Mouse (Mus musculus): Measurements from ENCODE around the gene Wrap73. TPM values are rescaled to one million over a fixed set of nuclear protein-coding genes. Genes with fewer than 3 reads are reported as not detected.

Wrap73 gene
- polyA plus RNA-seq, 1 experiment = 69.3 TPM

- 89% methylated on average over 5 of the region's 5 CpGs for WGBS
- Histone ChIP-seq H3K4me1 (replicated peaks; ENCODE audit: control insufficient read depth, insufficient read depth, low read length) (no peaks in the 10 kb centered on the region), H3K36me3 (ENCODE audit: control insufficient read depth, insufficient read depth, low read length) (no peaks in the 10 kb centered on the region), H3K4me3 (ENCODE audit: control insufficient read depth, insufficient read depth, low read length) (no peak overlapping the region), H3K27ac (ENCODE audit: control insufficient read depth, insufficient read depth, low read length) (no peak overlapping the region), H3K27me3 (ENCODE audit: control insufficient read depth, insufficient read depth, low read length) (no peaks in the 10 kb centered on the region)
- TF ChIP-seq CTCF (IDR thresholded peaks at IDR 0.05; ENCODE audit: borderline replicate concordance, control insufficient read depth, extremely low read depth, insufficient read depth, low read length, poor library complexity) = no peak
- TF ChIP-seq POLR2A (IDR thresholded peaks at IDR 0.05; ENCODE audit: control insufficient read depth, extremely low read depth, insufficient read depth, low read length, poor library complexity) = no peak
- DNase-seq = no peak
Measured at GRCm38 (mm10) chr4:154185001-154185400, 42.8 kb downstream of the Wrap73 start.

- no peaks in the 10 kb centered on the region for H3K27me3 ChIP-seq (ENCODE audit: control insufficient read depth, insufficient read depth, low read length)
- no peak overlapping the region for H3K4me3 ChIP-seq (ENCODE audit: control insufficient read depth, insufficient read depth, low read length)
- 89% methylated on average over 11 of the region's 11 CpGs for WGBS
- H3K27ac ChIP-seq (ENCODE audit: control insufficient read depth, insufficient read depth, low read length) = no peak overlapping the region
- no peak for DNase-seq
- no peak for TF ChIP-seq POLR2A (IDR thresholded peaks at IDR 0.05; ENCODE audit: control insufficient read depth, extremely low read depth, insufficient read depth, low read length, poor library complexity)
- TF ChIP-seq CTCF (IDR thresholded peaks at IDR 0.05; ENCODE audit: borderline replicate concordance, control insufficient read depth, extremely low read depth, insufficient read depth, low read length, poor library complexity) = no peak
- no peaks in the 10 kb centered on the region for H3K36me3 ChIP-seq (ENCODE audit: control insufficient read depth, insufficient read depth, low read length)
- no peaks in the 10 kb centered on the region for H3K4me1 ChIP-seq (replicated peaks; ENCODE audit: control insufficient read depth, insufficient read depth, low read length)
Measured at GRCm38 (mm10) chr4:154186002-154186537, 43.9 kb downstream of the Wrap73 start.

GRCm38 (mm10) chr4:154188948-154189347 lies 46.8 kb downstream of the Wrap73 start:
- no peak for DNase-seq
- no peak for TF ChIP-seq POLR2A (IDR thresholded peaks at IDR 0.05; ENCODE audit: control insufficient read depth, extremely low read depth, insufficient read depth, low read length, poor library complexity)
- no peak for TF ChIP-seq CTCF (IDR thresholded peaks at IDR 0.05; ENCODE audit: borderline replicate concordance, control insufficient read depth, extremely low read depth, insufficient read depth, low read length, poor library complexity)
- 9% methylated on average over 8 of the region's 8 CpGs for WGBS

GRCm38 (mm10) chr4:154197961-154198360 lies 55.8 kb downstream of the Wrap73 start:
- H3K36me3 ChIP-seq (ENCODE audit: control insufficient read depth, insufficient read depth, low read length) = no peaks in the 10 kb centered on the region
- no peak overlapping the region for H3K27ac ChIP-seq (ENCODE audit: control insufficient read depth, insufficient read depth, low read length)
- no peaks in the 10 kb centered on the region for H3K27me3 ChIP-seq (ENCODE audit: control insufficient read depth, insufficient read depth, low read length)
- H3K4me1 ChIP-seq (replicated peaks; ENCODE audit: control insufficient read depth, insufficient read depth, low read length) = no peaks in the 10 kb centered on the region
- no peak overlapping the region for H3K4me3 ChIP-seq (ENCODE audit: control insufficient read depth, insufficient read depth, low read length)
- no peak for DNase-seq
- no peak for TF ChIP-seq CTCF (IDR thresholded peaks at IDR 0.05; ENCODE audit: borderline replicate concordance, control insufficient read depth, extremely low read depth, insufficient read depth, low read length, poor library complexity)
- no peak for TF ChIP-seq POLR2A (IDR thresholded peaks at IDR 0.05; ENCODE audit: control insufficient read depth, extremely low read depth, insufficient read depth, low read length, poor library complexity)
- 94% methylated on average over 6 of the region's 6 CpGs for WGBS

More at GRCm38 (mm10) chr4:154188948-154189347, 46.8 kb downstream of the Wrap73 start:
- Histone ChIP-seq H3K36me3 (ENCODE audit: control insufficient read depth, insufficient read depth, low read length) (no peaks in the 10 kb centered on the region), H3K4me3 (ENCODE audit: control insufficient read depth, insufficient read depth, low read length) (no peak overlapping the region), H3K4me1 (replicated peaks; ENCODE audit: control insufficient read depth, insufficient read depth, low read length) (no peaks in the 10 kb centered on the region), H3K27me3 (ENCODE audit: control insufficient read depth, insufficient read depth, low read length) (no peaks in the 10 kb centered on the region), H3K27ac (ENCODE audit: control insufficient read depth, insufficient read depth, low read length) (no peak overlapping the region)

- Histone ChIP-seq H3K27me3 (ENCODE audit: control insufficient read depth, insufficient read depth, low read length) (no peaks in the 10 kb centered on the region), H3K27ac (ENCODE audit: control insufficient read depth, insufficient read depth, low read length) (no peak overlapping the region), H3K36me3 (ENCODE audit: control insufficient read depth, insufficient read depth, low read length) (no peaks in the 10 kb centered on the region), H3K4me1 (replicated peaks; ENCODE audit: control insufficient read depth, insufficient read depth, low read length) (no peaks in the 10 kb centered on the region), H3K4me3 (ENCODE audit: control insufficient read depth, insufficient read depth, low read length) (no peak overlapping the region)
- no peak for DNase-seq
- WGBS = 82% methylated on average over 7 of the region's 7 CpGs
- TF ChIP-seq CTCF (IDR thresholded peaks at IDR 0.05; ENCODE audit: borderline replicate concordance, control insufficient read depth, extremely low read depth, insufficient read depth, low read length, poor library complexity) = no peak
- no peak for TF ChIP-seq POLR2A (IDR thresholded peaks at IDR 0.05; ENCODE audit: control insufficient read depth, extremely low read depth, insufficient read depth, low read length, poor library complexity)
Measured at GRCm38 (mm10) chr4:154198377-154198961, 56.3 kb downstream of the Wrap73 start.

- Histone ChIP-seq H3K36me3 (ENCODE audit: control insufficient read depth, insufficient read depth, low read length) (no peaks in the 10 kb centered on the region), H3K4me3 (ENCODE audit: control insufficient read depth, insufficient read depth, low read length) (no peak overlapping the region), H3K27ac (ENCODE audit: control insufficient read depth, insufficient read depth, low read length) (no peak overlapping the region), H3K27me3 (ENCODE audit: control insufficient read depth, insufficient read depth, low read length) (no peaks in the 10 kb centered on the region), H3K4me1 (replicated peaks; ENCODE audit: control insufficient read depth, insufficient read depth, low read length) (no peaks in the 10 kb centered on the region)
- no peak for DNase-seq
- 87% methylated on average over 5 of the region's 5 CpGs for WGBS
- TF ChIP-seq CTCF (IDR thresholded peaks at IDR 0.05; ENCODE audit: borderline replicate concordance, control insufficient read depth, extremely low read depth, insufficient read depth, low read length, poor library complexity) = no peak
- TF ChIP-seq POLR2A (IDR thresholded peaks at IDR 0.05; ENCODE audit: control insufficient read depth, extremely low read depth, insufficient read depth, low read length, poor library complexity) = no peak
Measured at GRCm38 (mm10) chr4:154201511-154201910, 59.3 kb downstream of the Wrap73 start.
